Mouse (Mus musculus) olfactory bulb, adult 2 months (tissue): Measurements from ENCODE around the gene Tktl1. TPM values are rescaled to one million over a fixed set of nuclear protein-coding genes. Genes with fewer than 3 reads are reported as not detected.

Source experiments
- H3K27ac ChIP-seq: fragments of 200-500 bp; 2 replicates; pipeline ENCODE4 v1.5.1; 2012; ENCODE audit warnings: low read depth, low read length; ENCODE audit not compliant: insufficient read depth
- H3K4me1 ChIP-seq: fragments of 200-500 bp; 2 replicates; pipeline ENCODE4 v1.6.1; 2012; ENCODE audit warnings: low read length; ENCODE audit not compliant: control insufficient read depth, insufficient read depth
- H3K4me3 ChIP-seq: fragments of 200-500 bp; 2 replicates; pipeline ENCODE4 v1.5.1; 2012; ENCODE audit warnings: mild to moderate bottlenecking, low read depth, low read length, moderate library complexity; ENCODE audit not compliant: insufficient read depth
- CTCF ChIP-seq: fragments of 200-500 bp; IDR thresholded peaks from 2 replicates; pipeline ENCODE4 v1.5.1; 2012; ENCODE audit warnings: low read depth, mild to moderate bottlenecking, low read length, moderate library complexity; ENCODE audit not compliant: insufficient read depth
- POLR2A ChIP-seq: fragments of 200-500 bp; IDR thresholded peaks from 2 replicates; pipeline ENCODE4 v1.6.1; 2012; ENCODE audit warnings: mild to moderate bottlenecking, low read depth, low read length, moderate library complexity; ENCODE audit not compliant: insufficient read depth
- WGBS: fragments of 180-500 bp; shearing (Covaris S2); methylation state at CpG from one replicate; pipeline ENCODE4 v1.1.7; 2018; 5-methylcytosine and 5-hydroxymethylcytosine counted together
- polyA plus RNA-seq: library from polyadenylated mRNA; stranded (reverse); fragments of >200 nt; gene quantifications from 2 replicates; pipeline ENCODE4 v1.2.4, GENCODE M21; 2012; ENCODE audit warnings: low replicate concordance; ENCODE audit not compliant: missing spikeins, insufficient read depth, insufficient read length

Tktl1 gene
- polyA plus RNA-seq, 1 experiment: not detected

DNA sequence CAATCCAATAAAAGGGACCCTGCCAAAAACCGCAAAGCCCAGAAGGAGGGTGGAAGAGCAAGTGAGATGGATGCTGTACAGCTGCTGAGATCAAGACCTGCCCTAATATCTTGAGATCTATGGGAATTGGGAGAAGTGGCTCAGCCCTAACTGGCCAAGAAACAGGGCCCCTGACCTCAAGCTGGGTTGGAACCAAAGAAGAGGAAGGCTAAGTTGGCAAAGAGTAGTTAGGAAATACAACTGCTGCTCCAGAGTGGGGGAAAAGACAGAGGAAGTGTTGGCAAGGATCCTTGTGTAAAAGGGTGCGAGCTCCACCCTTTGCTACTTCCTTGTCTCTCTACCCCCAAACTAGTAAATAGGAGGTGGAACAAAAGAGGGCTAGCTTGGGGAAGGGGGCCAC, 66.3 kb downstream of the Tktl1 start:
- Histone ChIP-seq H3K27ac (no peak overlapping the region), H3K4me3 (no peak overlapping the region), H3K4me1 (0 out of 2 replicates have a peak, but pooled peaks cover 3% of the 10 kb centered on the region)
- 65% methylated on average over 2 of the region's 2 CpGs for WGBS
- TF ChIP-seq POLR2A (no peak), CTCF (no peak)

DNA sequence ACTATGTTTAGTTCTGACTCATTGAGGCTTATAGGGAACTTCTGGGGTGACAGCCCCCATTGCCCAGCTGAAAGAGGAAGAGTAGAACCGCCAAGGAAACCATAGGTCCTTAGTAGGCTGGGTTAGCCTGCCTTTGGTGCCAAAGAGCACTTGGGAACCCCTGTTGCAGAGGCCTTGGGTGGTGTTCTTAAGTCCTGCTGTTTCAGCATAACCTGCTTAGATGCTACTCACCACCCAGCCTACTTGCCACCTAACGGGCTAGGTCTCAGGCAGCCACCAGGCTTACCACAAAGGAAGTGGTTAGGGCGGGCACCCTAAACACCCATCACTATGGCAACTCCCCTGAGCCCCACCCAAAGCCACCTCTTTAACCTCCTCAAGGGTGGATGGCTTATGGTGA, 66.7 kb downstream of the Tktl1 start:
- Histone ChIP-seq H3K4me3 (no peak overlapping the region), H3K27ac (no peak overlapping the region), H3K4me1 (peaks cover 5% of the 10 kb centered on the region; the same call in 1 of the 2 replicates)
- no peak for TF ChIP-seq POLR2A
- no peak for TF ChIP-seq CTCF
- WGBS: 67% methylated on average over 3 of the region's 3 CpGs

DNA sequence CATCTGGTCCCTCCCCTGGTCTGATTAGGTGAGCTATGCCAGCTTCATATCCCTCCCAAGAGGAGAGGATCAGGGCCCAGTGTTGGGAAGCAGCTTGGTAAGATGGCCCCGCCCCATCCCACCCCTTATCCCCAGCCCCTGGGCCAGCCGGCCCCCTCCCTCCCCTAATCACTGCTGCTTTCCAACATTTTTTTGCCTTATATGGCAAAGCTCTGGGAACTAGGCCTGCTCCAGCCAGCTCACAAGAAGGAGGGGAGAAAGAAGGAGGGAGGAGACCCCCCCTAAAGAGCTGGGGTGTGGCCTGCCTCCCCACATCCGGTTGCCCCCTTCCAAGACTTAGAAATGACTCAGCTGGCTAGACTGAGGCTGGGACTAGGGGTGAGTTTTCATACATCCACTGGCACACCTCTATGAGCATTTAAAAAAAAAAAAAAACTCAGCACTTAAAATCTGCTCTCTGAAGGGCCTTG, 67.6 kb downstream of the Tktl1 start:
- Histone ChIP-seq H3K4me1 (peaks cover 7% of the 10 kb centered on the region; the same call in 1 of the 2 replicates), H3K27ac (no peak overlapping the region), H3K4me3 (peak overlapping the region; percentile 7; the same call in 1 of the 2 replicates)
- 22% methylated on average over 3 of the region's 3 CpGs for WGBS
- TF ChIP-seq CTCF (no peak), POLR2A (no peak)

DNA sequence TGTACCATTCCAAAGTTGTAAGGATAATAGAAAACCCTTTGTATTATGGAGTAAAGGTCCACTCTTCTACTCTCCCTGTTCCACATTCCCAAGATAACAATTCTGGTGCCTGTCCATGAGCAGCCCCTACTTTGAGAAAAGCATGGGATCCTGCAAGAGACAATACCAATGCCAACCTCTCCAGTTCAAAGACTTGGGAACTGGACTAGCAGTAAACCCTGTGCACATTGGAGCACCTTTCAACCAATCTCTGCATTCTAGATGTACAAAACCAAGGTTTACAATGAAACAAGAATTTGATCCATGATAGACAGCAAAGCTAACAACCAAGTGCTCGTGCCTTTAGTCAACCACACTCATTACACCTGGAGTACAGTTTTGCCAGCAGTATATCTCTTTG, 68.0 kb downstream of the Tktl1 start:
- WGBS: 23% methylated on average over 1 of the region's 1 CpGs
- Histone ChIP-seq H3K4me3 (no peak overlapping the region), H3K4me1 (peaks cover 7% of the 10 kb centered on the region; the same call in 1 of the 2 replicates), H3K27ac (no peak overlapping the region)
- TF ChIP-seq CTCF (no peak), POLR2A (no peak)

DNA sequence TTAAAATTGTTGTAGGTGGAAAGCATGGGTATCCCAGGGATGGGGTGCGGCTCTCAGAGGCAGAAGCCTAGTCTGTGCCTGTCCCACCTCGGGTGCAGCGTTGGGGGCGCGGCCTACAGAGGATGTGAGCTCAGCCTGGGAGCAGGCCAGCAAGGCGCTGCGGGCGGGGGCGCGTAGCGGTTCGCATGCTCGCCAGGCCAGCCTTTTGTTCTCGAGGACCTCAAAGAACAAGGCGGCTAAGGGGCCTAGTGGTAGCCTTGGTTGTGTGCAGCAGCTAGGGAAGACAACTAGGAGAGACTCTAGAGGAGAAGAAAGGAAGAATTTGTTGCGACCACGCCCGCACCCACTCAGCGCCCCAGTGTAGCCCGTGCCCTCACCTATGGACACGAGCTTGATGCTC, 68.6 kb downstream of the Tktl1 start:
- H3K4me3 ChIP-seq: peak overlapping the region; percentile 53
- 0 out of 2 replicates have a peak overlapping the region, but pooled peaks have one; percentile 32 for H3K27ac ChIP-seq
- H3K4me1 ChIP-seq: peaks cover 7% of the 10 kb centered on the region; the same call in 1 of the 2 replicates
- TF ChIP-seq CTCF: no peak
- TF ChIP-seq POLR2A: no peak
- WGBS: 25% methylated on average over 21 of the region's 21 CpGs

DNA sequence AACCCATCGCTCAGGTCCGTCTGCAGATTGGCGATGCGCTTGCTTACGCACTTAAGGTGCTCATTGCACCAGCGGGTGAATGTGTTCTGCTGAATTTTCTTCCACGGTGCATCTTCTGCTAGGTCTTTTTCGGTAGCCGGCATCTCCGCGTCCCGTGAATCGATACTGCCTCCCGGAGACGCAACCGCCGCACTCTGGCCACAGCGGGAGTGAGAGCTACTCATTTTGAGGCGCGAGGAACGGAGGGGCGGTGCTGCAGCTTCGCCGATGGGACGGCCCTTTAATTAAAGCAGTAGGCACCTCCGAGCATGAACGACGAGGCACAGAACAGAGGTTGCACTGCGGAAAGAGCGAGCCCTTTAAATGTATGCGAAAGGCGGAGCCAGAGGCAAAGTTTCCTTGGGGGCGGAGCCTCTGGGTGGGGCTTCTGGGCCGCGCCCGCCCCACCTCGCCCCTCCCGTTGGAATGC, 69.2 kb downstream of the Tktl1 start:
- 17% methylated on average over 38 of the region's 38 CpGs for WGBS
- Histone ChIP-seq H3K4me1 (peaks cover 7% of the 10 kb centered on the region; the same call in 1 of the 2 replicates), H3K27ac (0 out of 2 replicates have a peak overlapping the region, but pooled peaks have one; percentile 32), H3K4me3 (peak overlapping the region; percentile 53)
- no peak for TF ChIP-seq CTCF
- peak; percentile 56 for TF ChIP-seq POLR2A

DNA sequence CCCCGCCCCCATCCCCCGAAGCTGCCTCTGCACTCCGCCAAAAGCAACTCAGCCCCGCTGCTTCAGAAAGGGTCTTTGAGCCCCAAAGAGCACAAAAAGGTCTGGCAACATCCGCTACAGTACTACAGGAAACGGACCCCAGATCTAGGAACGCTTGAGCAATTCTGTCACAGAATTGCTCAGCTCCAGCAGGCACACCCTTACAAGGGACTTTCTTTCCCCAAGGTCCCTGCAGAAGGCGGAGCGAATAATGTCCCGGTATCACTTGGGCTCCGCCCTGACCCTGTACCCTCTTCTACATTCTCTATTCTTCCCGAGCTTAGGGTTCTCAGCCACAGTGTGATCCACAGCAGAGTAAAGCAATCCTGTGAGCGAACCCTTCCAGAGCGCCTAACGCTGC, 69.6 kb downstream of the Tktl1 start:
- Histone ChIP-seq H3K4me3 (peak overlapping the region; percentile 46), H3K27ac (no peak overlapping the region), H3K4me1 (peaks cover 7% of the 10 kb centered on the region; the same call in 1 of the 2 replicates)
- TF ChIP-seq POLR2A: no peak
- TF ChIP-seq CTCF: no peak
- 18% methylated on average over 15 of the region's 15 CpGs for whole genome bisulfite sequencing

DNA sequence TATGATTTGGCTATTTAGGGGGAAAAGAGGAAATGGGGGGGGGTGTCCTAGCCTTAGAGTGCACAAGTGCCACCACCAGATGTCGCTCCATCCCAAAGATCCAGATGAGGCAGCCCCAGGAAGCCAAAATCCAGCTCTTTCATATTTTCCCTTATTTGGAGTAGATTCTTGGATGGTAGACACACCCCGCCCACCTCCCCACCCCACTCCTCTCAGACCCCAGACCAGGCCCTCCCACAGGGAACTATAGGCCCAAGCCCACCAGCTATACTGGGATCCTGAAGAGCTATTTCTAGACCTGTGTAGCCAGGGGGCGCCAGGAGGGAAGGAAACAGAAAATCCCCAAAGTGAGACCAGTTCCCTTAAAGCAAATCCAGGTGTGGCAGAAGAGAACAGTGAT, 71.6 kb downstream of the Tktl1 start:
- no peak overlapping the region for H3K27ac ChIP-seq
- WGBS: 7% methylated on average over 3 of the region's 3 CpGs
- no peak overlapping the region; the same call in 1 of the 2 replicates for H3K4me3 ChIP-seq
- no peak for TF ChIP-seq POLR2A
- 0 out of 2 replicates have a peak, but pooled peaks have one; percentile 17 for TF ChIP-seq CTCF
- peaks cover 7% of the 10 kb centered on the region; the same call in 1 of the 2 replicates for H3K4me1 ChIP-seq

DNA sequence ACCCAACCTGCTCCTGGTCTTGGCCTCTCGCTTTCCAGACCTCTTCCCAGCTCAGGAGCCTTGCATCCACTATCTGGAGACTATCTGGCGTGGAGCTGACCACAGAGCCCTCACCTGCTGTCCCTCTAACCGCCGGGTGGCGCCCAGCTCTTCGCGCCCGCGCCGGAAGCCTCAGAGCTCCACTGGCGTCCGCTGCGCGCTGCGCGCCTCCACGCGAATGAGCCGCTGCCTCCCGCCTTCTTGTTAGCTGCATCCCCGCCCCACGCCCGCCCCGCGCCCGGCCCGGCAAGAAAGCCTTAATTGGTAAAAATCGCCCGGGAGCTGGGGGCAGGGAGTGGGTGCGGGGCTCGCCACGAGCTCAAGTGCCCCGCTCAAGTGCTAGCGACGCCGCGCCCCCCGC, 72.6 kb downstream of the Tktl1 start, which contains the start of gene Flna:
Flna (minus strand) TSS at position 206 of the 400 bp plus-strand sequence.
- peak within 1 kb of the TSS; percentile 60 for H3K4me3 ChIP-seq
- H3K27ac ChIP-seq: 0 out of 2 replicates have a peak within 1 kb of the TSS, but pooled peaks have one; percentile 44
- TF ChIP-seq POLR2A (no peak), CTCF (no peak)
- H3K4me1 ChIP-seq: peaks cover 4% of the 10 kb centered on the region; the same call in 1 of the 2 replicates
- 23% methylated on average over 38 of the region's 38 CpGs for WGBS
